In genomic region chr13:108095617-108096016, GRCm38 (mm10) we compare ENCODE assay signal across 9 mouse cellular contexts. TPM values are rescaled to one million over a fixed set of nuclear protein-coding genes. Genes with fewer than 3 reads are reported as not detected.
DNase-seq lines count a peak whose midpoint lies in the region; ATAC-seq and TF ChIP-seq lines count a peak whose summit lies in the region.
"Had no signal": no experiment of that assay in that cellular context is flagged by ENCODE, and none has a peak within 500 bp of the region (broad histone marks: within the 10 kb centered on the region; RNA-seq: fewer than 3 reads in every experiment).

No protein-coding gene starts in this region.

- no peak for ATAC-seq in erythroblast, adult 5-6 weeks (replicated peaks; ENCODE audit: low FRiP score, poor library complexity, severe bottlenecking)
- ATAC-seq in liver, postnatal 0 days, result no peak

- no peak for TF ChIP-seq EP300 in liver, postnatal 0 days (IDR thresholded peaks at IDR 0.05; ENCODE audit: low read depth)

- WGBS in lung, adult 2 months, result 55% methylated on average over 7 of the region's 7 CpGs
- 82% methylated on average over 7 of the region's 7 CpGs for WGBS in liver, postnatal 0 days (ENCODE audit: insufficient replicate concordance)

- H3K9ac ChIP-seq in liver, postnatal 0 days (replicated peaks), result no peak overlapping the region
- H3K9ac ChIP-seq: liver, embryonic 15.5 days had no signal

- H3K27ac ChIP-seq in liver, postnatal 0 days (ENCODE audit: low read depth), result no peak overlapping the region
- H3K27ac ChIP-seq: liver, embryonic 15.5 days had no signal

- H3K4me2 ChIP-seq in liver, postnatal 0 days (ENCODE audit: low read depth, low read length), result no peak overlapping the region
- H3K4me2 ChIP-seq: liver, embryonic 15.5 days had no signal

- H3K4me3 ChIP-seq in lung, adult 2 months (replicated peaks; ENCODE audit: extremely low read depth, low read depth, low read length), result no peak overlapping the region
- no peak overlapping the region for H3K4me3 ChIP-seq in liver, postnatal 0 days (ENCODE audit: low read depth, low read length)
- H3K4me3 ChIP-seq: liver, embryonic 15.5 days had no signal

- H3K27me3 ChIP-seq in liver, postnatal 0 days (ENCODE audit: insufficient read depth, low read length), result no peaks in the 10 kb centered on the region
- H3K27me3 ChIP-seq: liver, embryonic 15.5 days had no signal

- DNase-seq in lung, adult 18-20 months, result peak; percentile 4 to 6
- no peak for DNase-seq in lung, adult 2 months
- DNase-seq in cerebellum, postnatal 14 days, result peak; percentile 93 to 97
- peak; percentile 38 for DNase-seq in heart, postnatal 4 days
- DNase-seq in lung, postnatal 10 days, result peak; percentile 58
- DNase-seq in urinary bladder, adult 18-20 months (ENCODE audit: low spot score in 2 of 2), result no peak
- DNase-seq in liver, postnatal 0 days, result no peak

- H3K9me3 ChIP-seq in liver, postnatal 0 days (ENCODE audit: low read length), result no peaks in the 10 kb centered on the region
- H3K9me3 ChIP-seq: liver, embryonic 15.5 days had no signal

- H3K4me1 ChIP-seq in lung, adult 2 months (ENCODE audit: control insufficient read depth, insufficient read depth, low read length), result no peaks in the 10 kb centered on the region; the same call in 1 of the 2 replicates
- H3K4me1 ChIP-seq in liver, postnatal 0 days (ENCODE audit: insufficient read depth), result peaks cover 2% of the 10 kb centered on the region; the same call in 1 of the 2 replicates
- H3K4me1 ChIP-seq: liver, embryonic 15.5 days had no signal

- TF ChIP-seq CTCF in lung, adult 2 months (IDR thresholded peaks at IDR 0.05; ENCODE audit: insufficient read depth, low read length), result no peak
- no peak for TF ChIP-seq CTCF in liver, postnatal 0 days (IDR thresholded peaks at IDR 0.05; ENCODE audit: low read depth)

- no peak for TF ChIP-seq POLR2A in lung, adult 2 months (IDR thresholded peaks at IDR 0.05; ENCODE audit: borderline replicate concordance, extremely low read depth, low read depth, low read length)

- H3K36me3 ChIP-seq in liver, postnatal 0 days (replicated peaks; ENCODE audit: insufficient read depth, low read length), result no peaks in the 10 kb centered on the region
- H3K36me3 ChIP-seq: liver, embryonic 15.5 days had no signal

RNA-seq across cellular contexts. Expression of gene Smim15, which starts 51.4 kb away (rescaled TPM):
- 6.6 and 11.4 TPM in 2 replicates for polyA plus RNA-seq in lung, adult 2 months (2012; rRNA removed)
- 10 to 100 TPM; 21.4 to 25.3 TPM for total RNA-seq in heart, postnatal 4 days (2021)
- 12.7 and 19.0 TPM in 2 replicates for total RNA-seq in erythroblast, adult 5-6 weeks (2015; ENCODE audit: low replicate concordance)
- 25.9 and 41.3 TPM in 2 replicates for total RNA-seq in erythroblast, adult 5-6 weeks (2017; ENCODE audit: low replicate concordance)
- 18.0 and 19.9 TPM in 2 replicates for polyA plus RNA-seq in liver, postnatal 0 days (2015; fragmentation: Nextera tagmentation; extraction: Ambion mirVana)

Comparison
In these comparisons a context has a peak if more than half of its experiments do, and no peak if none do; other contexts are left out.
1. DNase-seq: peak in lung, adult 18-20 months (2 of 2), cerebellum, postnatal 14 days (2 of 2), heart, postnatal 4 days (single experiment) and lung, postnatal 10 days (single experiment); none in lung, adult 2 months (single experiment), urinary bladder, adult 18-20 months (0 of 2) and liver, postnatal 0 days (single experiment).